Mouse (Mus musculus) E14TG2a.4 (cell line): Measurements from ENCODE around the gene Snph.

ENCODE experiments used
- H3K27me3 ChIP-seq: 2 replicates; pipeline ENCODE4 v1.6.1; 2014; ENCODE audit warnings: low read length, control low read depth; ENCODE audit not compliant: insufficient read depth
- H3K36me3 ChIP-seq: 2 replicates; pipeline ENCODE4 v1.6.1; 2014; ENCODE audit warnings: low read length, control low read depth; ENCODE audit not compliant: insufficient read depth
- H3K4me1 ChIP-seq: replicated peaks from 2 replicates; pipeline ENCODE4 v1.6.1; 2014; ENCODE audit warnings: low read depth, low read length, control low read depth
- H3K4me3 ChIP-seq: replicated peaks from 2 replicates; pipeline ENCODE4 v1.5.1; 2014; ENCODE audit warnings: mild to moderate bottlenecking, low read length
- H3K9me3 ChIP-seq: 2 replicates; pipeline ENCODE4 v1.6.1; 2014; ENCODE audit warnings: low read length, control low read depth
- CTCF ChIP-seq: conservative IDR thresholded peaks from 2 replicates; pipeline ENCODE4 v1.5.1; 2014; ENCODE audit warnings: low read length
- NANOG ChIP-seq: IDR thresholded peaks from 2 replicates; pipeline ENCODE4 v1.6.1; 2014; ENCODE audit warnings: borderline replicate concordance, low read length, mixed read lengths
- POU5F1 ChIP-seq: IDR thresholded peaks from 2 replicates; pipeline ENCODE4 v1.6.1; 2014; ENCODE audit warnings: low read length, borderline replicate concordance

Gene Snph

DNA sequence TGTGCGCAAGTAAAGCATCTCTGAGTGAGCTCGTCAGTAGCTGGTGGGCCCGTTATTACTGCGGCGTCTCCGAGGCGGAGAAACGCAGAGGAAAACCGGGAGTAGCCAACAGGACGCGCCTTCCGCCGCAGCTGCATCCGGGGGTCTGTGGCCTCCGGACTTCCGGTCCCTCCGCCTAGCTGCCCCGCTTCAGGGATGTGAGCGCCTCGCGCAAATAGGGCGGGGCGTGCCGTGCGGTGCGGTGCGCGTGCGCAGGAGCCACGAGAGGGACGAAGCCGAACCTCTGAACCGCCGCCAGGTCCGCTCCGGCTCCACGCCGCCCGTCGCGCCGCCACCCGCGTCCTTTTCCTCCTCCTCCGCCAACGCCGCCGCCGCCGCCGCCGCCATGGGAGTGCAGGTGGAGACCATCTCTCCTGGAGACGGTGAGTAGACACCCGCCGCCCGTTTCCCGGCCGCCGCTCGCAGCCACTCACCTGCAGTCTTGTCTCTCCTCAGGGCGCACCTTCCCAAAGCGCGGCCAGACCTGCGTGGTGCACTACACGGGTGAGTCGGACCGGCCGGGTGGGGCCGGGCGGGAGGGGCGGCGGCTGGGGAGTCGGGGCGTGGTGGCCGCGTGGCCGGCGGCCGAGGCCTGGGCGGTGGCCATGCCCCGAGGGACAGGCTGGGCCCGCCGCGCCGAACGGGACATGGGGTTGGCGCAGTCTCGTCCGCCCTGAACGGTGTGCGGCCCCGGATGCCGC is 89.9 kb downstream of the Snph start, which contains the start of gene Fkbp1a:
Gene Fkbp1a, plus strand, starts transcription at position 161 of the 740 bp plus-strand sequence.
- peaks cover 53% of the 10 kb centered on the region for H3K4me1 ChIP-seq
- peak within 1 kb of the TSS; percentile 90 for H3K4me3 ChIP-seq
- TF ChIP-seq CTCF (no peak), POU5F1 (no peak), NANOG (no peak)
- no peaks in the 10 kb centered on the region for H3K9me3 ChIP-seq
- no peaks in the 10 kb centered on the region for H3K27me3 ChIP-seq
- H3K36me3 ChIP-seq, result peaks cover 39% of the 10 kb centered on the region
